ENCODE assay signal across 19 mouse cellular contexts in genomic region chr12:73806003-73806402, GRCm38 (mm10).
"Had no signal": no experiment of that assay in that cellular context is flagged by ENCODE, and none has a peak within 500 bp of the region (broad histone marks: within the 10 kb centered on the region; RNA-seq: fewer than 3 reads in every experiment).

No protein-coding gene starts in this region.

- DNase-seq: lung, adult 18-20 months; lung, embryonic 14.5 days; lung, postnatal 10 days; lung, postnatal 4 days; right cerebral cortex, adult 18-20 months; right cerebral cortex, postnatal 25 days; right cerebral cortex, postnatal 4 days; spleen, adult 18-20 months; thymus, adult 2 months; thymus, postnatal 25 days; thymus, postnatal 4 days had no signal

- H3K27me3 ChIP-seq: midbrain, embryonic 13.5 days; midbrain, embryonic 15.5 days; neural tube, embryonic 13.5 days; neural tube, embryonic 15.5 days had no signal

- H3K4me3 ChIP-seq: midbrain, embryonic 10.5 days; midbrain, embryonic 13.5 days; midbrain, embryonic 15.5 days; myocyte; neural tube, embryonic 13.5 days; neural tube, embryonic 15.5 days had no signal

- H3K36me3 ChIP-seq: midbrain, embryonic 10.5 days; midbrain, embryonic 13.5 days; midbrain, embryonic 15.5 days; neural tube, embryonic 13.5 days; neural tube, embryonic 15.5 days had no signal

- ATAC-seq: midbrain, embryonic 13.5 days; midbrain, embryonic 15.5 days had no signal

- H3K4me2 ChIP-seq: liver, embryonic 11.5 days; lung, embryonic 14.5 days; midbrain, embryonic 13.5 days; midbrain, embryonic 15.5 days; neural tube, embryonic 13.5 days; neural tube, embryonic 15.5 days had no signal

- H3K27ac ChIP-seq: liver, embryonic 14.5 days; midbrain, embryonic 10.5 days; midbrain, embryonic 13.5 days; midbrain, embryonic 15.5 days; neural tube, embryonic 13.5 days; neural tube, embryonic 15.5 days had no signal

- H3K9me3 ChIP-seq: midbrain, embryonic 10.5 days; midbrain, embryonic 13.5 days; midbrain, embryonic 15.5 days; neural tube, embryonic 13.5 days; neural tube, embryonic 15.5 days had no signal

- H3K9ac ChIP-seq: liver, embryonic 14.5 days; lung, embryonic 14.5 days; midbrain, embryonic 13.5 days; midbrain, embryonic 15.5 days; neural tube, embryonic 13.5 days; neural tube, embryonic 15.5 days had no signal
